Mouse (Mus musculus) adrenal gland, postnatal 14 days (tissue): ENCODE measurements at regions not wholly inside any gene's neighbourhood (a gene's known extent, or its start where the extent isn't known, plus 50 kb on each side); places are given as distances from the start of the nearest gene placed in this dataset.
A peak's percentile ranks its signal among the peaks of the same experiment; 100 is the strongest.
"Not testable (repeated sequence)": the region's sequence is repeated elsewhere in the genome, so short reads cannot be mapped to it uniquely, and the experiment has no call there.

ENCODE experiments used
- DNase-seq: peaks from one replicate; pipeline ENCODE4 v3.0.0; 2021; ENCODE audit warnings: mixed read lengths

- peak; percentile 77 for DNase-seq
Observed at GRCm38 (mm10) chr13:111905213-111905701, 96.5 kb upstream of the Map3k1 start.

GRCm38 (mm10) chr13:111911071-111911470 lies 102.3 kb upstream of the Map3k1 start:
- no peak for DNase-seq

GRCm38 (mm10) chr13:111911661-111912312 lies 103.0 kb upstream of the Map3k1 start:
- DNase-seq, result peak; percentile 47

GRCm38 (mm10) chr13:111914348-111914913 lies 105.6 kb upstream of the Map3k1 start:
- no peak for DNase-seq

GRCm38 (mm10) chr13:111919417-111919816 lies 110.6 kb upstream of the Map3k1 start:
- not testable (repeated sequence) for DNase-seq

GRCm38 (mm10) chr13:111920534-111920933 lies 111.7 kb upstream of the Map3k1 start:
- DNase-seq, result no peak

GRCm38 (mm10) chr13:111921142-111922035 lies 112.6 kb upstream of the Map3k1 start:
- no peak for DNase-seq

- no peak for DNase-seq
Observed at GRCm38 (mm10) chr13:111925349-111925748, 116.6 kb upstream of the Map3k1 start.

GRCm38 (mm10) chr13:111926801-111927200 lies 118.0 kb upstream of the Map3k1 start:
- DNase-seq, result no peak

- DNase-seq, result no peak
Observed at GRCm38 (mm10) chr13:111927489-111927888, 118.7 kb upstream of the Map3k1 start.

GRCm38 (mm10) chr13:111928636-111929544 lies 120.1 kb upstream of the Map3k1 start:
- no peak for DNase-seq

GRCm38 (mm10) chr13:111929908-111930307 lies 121.1 kb upstream of the Map3k1 start:
- no peak for DNase-seq

GRCm38 (mm10) chr13:111932464-111932863 lies 123.7 kb upstream of the Map3k1 start:
- no peak for DNase-seq

GRCm38 (mm10) chr13:111933526-111934240 lies 124.9 kb upstream of the Map3k1 start:
- no peak for DNase-seq

- no peak for DNase-seq
Observed at GRCm38 (mm10) chr13:111935721-111936080, 126.9 kb upstream of the Map3k1 start.

- DNase-seq, result peak; percentile 86
Observed at GRCm38 (mm10) chr13:111936081-111936857, 127.5 kb upstream of the Map3k1 start.

GRCm38 (mm10) chr13:111936983-111937382 lies 128.2 kb upstream of the Map3k1 start:
- no peak for DNase-seq

- DNase-seq, result no peak
Observed at GRCm38 (mm10) chr13:111938896-111939422, 130.2 kb upstream of the Map3k1 start.

- no peak for DNase-seq
Observed at GRCm38 (mm10) chr13:111939534-111940115, 130.8 kb upstream of the Map3k1 start.

GRCm38 (mm10) chr13:111940275-111940674 lies 131.5 kb upstream of the Map3k1 start:
- no peak for DNase-seq
